Mouse (Mus musculus) heart, adult 2 months (tissue): Measurements from ENCODE around the gene Txk.

Experiments
- CTCF ChIP-seq: fragments of 200-600 bp; IDR thresholded peaks from 2 replicates; pipeline ENCODE4 v1.8.1; 2022; ENCODE audit warnings: antibody characterized with exemption, mild to moderate bottlenecking, moderate library complexity
- EP300 ChIP-seq: fragments of 200-500 bp; IDR thresholded peaks from 2 replicates; pipeline ENCODE4 v1.6.1; 2011; ENCODE audit warnings: low read depth, low read length, control low read depth; ENCODE audit not compliant: insufficient read depth

DNA sequence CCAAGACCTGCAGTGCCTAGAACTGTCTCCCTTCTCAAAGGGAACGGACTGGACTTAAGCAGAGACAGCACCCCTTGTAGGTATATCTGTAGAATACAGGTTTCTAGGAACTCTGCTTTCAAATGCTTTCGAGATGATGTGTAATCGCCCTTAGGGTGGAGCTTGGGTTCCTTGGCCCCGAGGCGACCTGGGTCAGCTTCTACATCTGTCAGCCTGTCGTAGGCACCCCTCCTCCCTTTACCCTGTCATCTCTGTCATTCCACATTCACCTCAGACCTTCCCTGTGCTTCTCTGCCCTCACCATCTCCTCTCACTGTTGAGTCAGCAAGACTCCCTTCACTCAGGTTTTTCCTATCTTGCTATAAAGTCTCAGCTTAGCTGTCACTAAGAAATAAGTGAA, 17.3 kb upstream of the Txk start:
- TF ChIP-seq EP300 (no peak), CTCF (no peak)
